Mouse (Mus musculus): ENCODE results near the gene Wnt1. TPM values are rescaled to one million over a fixed set of nuclear protein-coding genes. Genes with fewer than 3 reads are reported as not detected.

Wnt1 gene
- polyA plus RNA-seq, 1 experiment from 2014 or later, result not detected

DNA sequence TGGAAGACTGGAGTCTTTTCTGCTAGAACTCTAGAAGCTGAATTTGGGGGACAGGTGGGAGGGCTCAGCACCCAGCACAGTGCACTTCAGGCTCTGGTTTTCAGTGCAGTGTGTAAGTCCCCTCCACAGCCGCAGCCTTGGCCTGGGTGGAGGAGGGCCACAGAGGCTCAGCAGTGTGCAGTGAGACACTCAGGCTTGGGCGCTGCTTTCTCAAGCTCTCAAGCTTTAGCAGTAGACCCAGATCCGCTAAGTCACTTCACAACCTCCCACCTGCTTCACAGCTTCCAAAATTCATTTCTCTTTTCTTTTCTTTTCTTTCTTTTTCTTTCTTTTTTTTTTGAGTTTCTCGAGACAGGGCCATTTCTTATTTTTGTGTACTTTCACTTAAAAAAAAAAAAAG lies 31.3 kb downstream of the Wnt1 start:
- peaks cover 72% of the 10 kb centered on the region for H3K36me3 ChIP-seq (ENCODE audit: control insufficient read depth, insufficient read depth, low read length)
- H3K4me1 ChIP-seq (ENCODE audit: control insufficient read depth in 2 of 2, insufficient read depth in 2 of 2, low read length in 2 of 2), result peaks cover 5 to 11% of the 10 kb centered on the region in 2 experiments; a peak in 3 of 4 replicates
- H3K9me3 ChIP-seq (ENCODE audit: control insufficient read depth, low read length), result no peaks in the 10 kb centered on the region
- WGBS, result 66% methylated on average over 4 of the region's 4 CpGs
- ATAC-seq (ENCODE audit: insufficient number of reproducible peaks, insufficient read depth, low FRiP score, low read depth), result no peak
- H3K9ac ChIP-seq (ENCODE audit: low read length), result peak overlapping the region; percentile 51; the same call in 1 of the 2 replicates
- peak overlapping the region; percentile 7 to 48; a peak in 1 of 4 replicates for H3K27ac ChIP-seq (replicated peaks in 1 of 2; ENCODE audit: control insufficient read depth in 1 of 2, insufficient read depth in 1 of 2, low read depth in 2 of 2, low read length in 2 of 2)
- H3K4me3 ChIP-seq (ENCODE audit: control insufficient read depth in 1 of 2, insufficient read depth in 1 of 2, low read depth in 1 of 2, low read length in 2 of 2), result no peak overlapping the region
- no peaks in the 10 kb centered on the region for H3K27me3 ChIP-seq (ENCODE audit: control insufficient read depth, insufficient read depth, low read length)
- no peak overlapping the region for H3K4me2 ChIP-seq (ENCODE audit: low read length)

DNA sequence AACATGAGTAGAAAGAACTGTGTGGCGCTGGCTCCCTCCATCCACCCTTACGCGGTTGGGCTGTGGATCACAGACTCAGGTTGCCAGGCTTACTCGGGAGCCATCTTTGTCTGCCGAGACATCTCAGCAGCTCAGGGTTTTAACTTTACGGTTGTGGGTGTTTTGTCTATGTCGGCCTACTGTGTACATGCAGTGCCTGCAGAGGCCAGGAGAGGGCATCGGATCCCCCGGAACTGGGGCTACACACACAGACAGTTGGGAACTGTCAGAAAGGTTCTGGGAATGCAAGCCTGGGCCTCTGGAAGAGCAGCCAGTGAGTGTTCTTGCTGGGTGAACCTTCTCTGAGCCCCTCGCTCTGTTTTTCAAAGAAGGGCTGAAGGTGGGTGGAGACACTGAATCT lies 31.7 kb downstream of the Wnt1 start:
- Histone ChIP-seq H3K27ac (replicated peaks in 1 of 2; ENCODE audit: control insufficient read depth in 1 of 2, insufficient read depth in 1 of 2, low read depth in 2 of 2, low read length in 2 of 2) (no peak overlapping the region), H3K4me3 (ENCODE audit: control insufficient read depth in 1 of 2, insufficient read depth in 1 of 2, low read depth in 1 of 2, low read length in 2 of 2) (no peak overlapping the region), H3K9ac (ENCODE audit: low read length) (no peak overlapping the region), H3K9me3 (ENCODE audit: control insufficient read depth, low read length) (no peaks in the 10 kb centered on the region), H3K4me2 (ENCODE audit: low read length) (no peak overlapping the region), H3K27me3 (ENCODE audit: control insufficient read depth, insufficient read depth, low read length) (no peaks in the 10 kb centered on the region), H3K4me1 (ENCODE audit: control insufficient read depth in 2 of 2, insufficient read depth in 2 of 2, low read length in 2 of 2) (peaks cover 5 to 11% of the 10 kb centered on the region in 2 experiments; a peak in 3 of 4 replicates), H3K36me3 (ENCODE audit: control insufficient read depth, insufficient read depth, low read length) (peaks cover 68% of the 10 kb centered on the region)
- no peak for ATAC-seq (ENCODE audit: insufficient number of reproducible peaks, insufficient read depth, low FRiP score, low read depth)
- 45% methylated on average over 10 of the region's 10 CpGs for WGBS

DNA sequence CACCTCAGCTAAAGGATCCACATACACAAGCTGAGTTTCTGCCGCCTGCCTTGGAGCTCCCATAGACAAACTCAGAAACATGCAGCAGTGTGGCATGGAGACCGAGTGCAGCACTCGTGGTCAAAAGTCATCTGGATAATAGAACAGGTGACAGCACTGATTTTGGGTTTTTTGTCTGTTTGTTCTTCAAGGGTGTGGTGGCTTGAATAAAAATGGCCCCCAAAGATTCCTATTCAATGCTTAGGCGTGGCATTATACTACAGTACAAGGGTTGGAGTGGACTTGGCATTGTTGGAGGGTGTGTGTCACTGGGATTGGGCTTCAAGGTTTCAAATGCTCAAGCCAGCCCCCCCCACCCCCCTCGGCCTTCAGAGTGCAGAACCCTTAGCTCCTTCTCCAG lies 32.5 kb downstream of the Wnt1 start:
- H3K4me1 ChIP-seq (ENCODE audit: control insufficient read depth in 2 of 2, insufficient read depth in 2 of 2, low read length in 2 of 2), result peaks cover 5 to 16% of the 10 kb centered on the region in 2 experiments; a peak in 3 of 4 replicates
- ATAC-seq (ENCODE audit: insufficient number of reproducible peaks, insufficient read depth, low FRiP score, low read depth), result no peak
- WGBS, result 91% methylated on average over 5 of the region's 5 CpGs
- no peak overlapping the region for H3K27ac ChIP-seq (replicated peaks in 1 of 2; ENCODE audit: control insufficient read depth in 1 of 2, insufficient read depth in 1 of 2, low read depth in 2 of 2, low read length in 2 of 2)
- peaks cover 62% of the 10 kb centered on the region for H3K36me3 ChIP-seq (ENCODE audit: control insufficient read depth, insufficient read depth, low read length)
- no peaks in the 10 kb centered on the region for H3K27me3 ChIP-seq (ENCODE audit: control insufficient read depth, insufficient read depth, low read length)
- no peaks in the 10 kb centered on the region for H3K9me3 ChIP-seq (ENCODE audit: control insufficient read depth, low read length)
- H3K4me3 ChIP-seq (ENCODE audit: control insufficient read depth in 1 of 2, insufficient read depth in 1 of 2, low read depth in 1 of 2, low read length in 2 of 2), result no peak overlapping the region
- no peak overlapping the region for H3K4me2 ChIP-seq (ENCODE audit: low read length)
- no peak overlapping the region for H3K9ac ChIP-seq (ENCODE audit: low read length)

DNA sequence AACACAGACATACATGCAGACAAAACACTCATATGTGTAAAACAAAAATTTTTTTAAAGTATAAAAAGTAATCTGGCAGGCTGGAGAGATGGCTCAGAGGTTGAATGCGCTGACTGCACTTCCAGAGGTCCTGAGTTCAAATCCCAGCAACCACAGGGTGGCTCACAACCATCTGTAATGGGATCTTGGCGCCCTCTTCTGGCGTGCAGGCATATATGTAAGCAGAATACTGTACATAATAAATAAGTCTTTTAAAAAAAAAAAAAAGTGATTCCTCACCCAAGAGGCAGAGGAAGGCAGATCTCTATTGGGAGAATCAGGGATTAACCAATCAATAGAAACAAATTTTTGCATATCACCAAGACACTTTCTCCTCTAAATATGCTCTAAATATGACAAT lies 33.8 kb downstream of the Wnt1 start:
- Histone ChIP-seq H3K4me2 (ENCODE audit: low read length) (no peak overlapping the region), H3K9me3 (ENCODE audit: control insufficient read depth, low read length) (no peaks in the 10 kb centered on the region), H3K27me3 (ENCODE audit: control insufficient read depth, insufficient read depth, low read length) (no peaks in the 10 kb centered on the region), H3K9ac (ENCODE audit: low read length) (no peak overlapping the region), H3K4me1 (ENCODE audit: control insufficient read depth in 2 of 2, insufficient read depth in 2 of 2, low read length in 2 of 2) (peaks cover 9 to 25% of the 10 kb centered on the region in 2 experiments), H3K4me3 (ENCODE audit: control insufficient read depth in 1 of 2, insufficient read depth in 1 of 2, low read depth in 1 of 2, low read length in 2 of 2) (no peak overlapping the region), H3K27ac (replicated peaks in 1 of 2; ENCODE audit: control insufficient read depth in 1 of 2, insufficient read depth in 1 of 2, low read depth in 2 of 2, low read length in 2 of 2) (no peak overlapping the region), H3K36me3 (ENCODE audit: control insufficient read depth, insufficient read depth, low read length) (peaks cover 65% of the 10 kb centered on the region)
- no peak for ATAC-seq (ENCODE audit: insufficient number of reproducible peaks, insufficient read depth, low FRiP score, low read depth)
- 61% methylated on average over 3 of the region's 3 CpGs for WGBS

DNA sequence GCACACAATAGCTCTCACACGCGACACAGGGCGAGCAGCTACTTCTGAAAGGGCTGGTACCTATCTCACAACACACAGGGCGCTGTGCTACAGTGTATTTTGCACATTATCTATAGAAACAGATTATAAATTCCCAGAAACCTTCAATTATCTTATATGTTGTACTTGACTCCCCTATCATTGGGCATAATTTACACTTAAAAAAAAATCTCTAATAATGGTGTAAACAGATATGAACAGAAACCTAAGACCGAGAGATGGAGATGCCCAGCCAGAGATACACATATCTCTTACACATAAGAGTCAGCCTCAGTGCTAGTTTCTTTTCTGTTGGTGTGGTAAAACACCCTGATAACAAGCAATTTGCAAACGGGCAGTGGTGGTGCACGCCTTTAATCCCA lies 38.0 kb downstream of the Wnt1 start:
- peaks cover 10 to 21% of the 10 kb centered on the region in 2 experiments for H3K4me1 ChIP-seq (ENCODE audit: control insufficient read depth in 2 of 2, insufficient read depth in 2 of 2, low read length in 2 of 2)
- H3K4me3 ChIP-seq (ENCODE audit: control insufficient read depth in 1 of 2, insufficient read depth in 1 of 2, low read depth in 1 of 2, low read length in 2 of 2), result no peak overlapping the region
- 74% methylated on average over 7 of the region's 7 CpGs for WGBS
- no peak for ATAC-seq (ENCODE audit: insufficient number of reproducible peaks, insufficient read depth, low FRiP score, low read depth)
- H3K27ac ChIP-seq (replicated peaks in 1 of 2; ENCODE audit: control insufficient read depth in 1 of 2, insufficient read depth in 1 of 2, low read depth in 2 of 2, low read length in 2 of 2), result no peak overlapping the region; a peak in 1 of 4 replicates
- no peaks in the 10 kb centered on the region for H3K9me3 ChIP-seq (ENCODE audit: control insufficient read depth, low read length)
- no peak overlapping the region for H3K4me2 ChIP-seq (ENCODE audit: low read length)
- H3K36me3 ChIP-seq (ENCODE audit: control insufficient read depth, insufficient read depth, low read length), result peaks cover 37% of the 10 kb centered on the region
- H3K9ac ChIP-seq (ENCODE audit: low read length), result no peak overlapping the region
- H3K27me3 ChIP-seq (ENCODE audit: control insufficient read depth, insufficient read depth, low read length), result no peaks in the 10 kb centered on the region

DNA sequence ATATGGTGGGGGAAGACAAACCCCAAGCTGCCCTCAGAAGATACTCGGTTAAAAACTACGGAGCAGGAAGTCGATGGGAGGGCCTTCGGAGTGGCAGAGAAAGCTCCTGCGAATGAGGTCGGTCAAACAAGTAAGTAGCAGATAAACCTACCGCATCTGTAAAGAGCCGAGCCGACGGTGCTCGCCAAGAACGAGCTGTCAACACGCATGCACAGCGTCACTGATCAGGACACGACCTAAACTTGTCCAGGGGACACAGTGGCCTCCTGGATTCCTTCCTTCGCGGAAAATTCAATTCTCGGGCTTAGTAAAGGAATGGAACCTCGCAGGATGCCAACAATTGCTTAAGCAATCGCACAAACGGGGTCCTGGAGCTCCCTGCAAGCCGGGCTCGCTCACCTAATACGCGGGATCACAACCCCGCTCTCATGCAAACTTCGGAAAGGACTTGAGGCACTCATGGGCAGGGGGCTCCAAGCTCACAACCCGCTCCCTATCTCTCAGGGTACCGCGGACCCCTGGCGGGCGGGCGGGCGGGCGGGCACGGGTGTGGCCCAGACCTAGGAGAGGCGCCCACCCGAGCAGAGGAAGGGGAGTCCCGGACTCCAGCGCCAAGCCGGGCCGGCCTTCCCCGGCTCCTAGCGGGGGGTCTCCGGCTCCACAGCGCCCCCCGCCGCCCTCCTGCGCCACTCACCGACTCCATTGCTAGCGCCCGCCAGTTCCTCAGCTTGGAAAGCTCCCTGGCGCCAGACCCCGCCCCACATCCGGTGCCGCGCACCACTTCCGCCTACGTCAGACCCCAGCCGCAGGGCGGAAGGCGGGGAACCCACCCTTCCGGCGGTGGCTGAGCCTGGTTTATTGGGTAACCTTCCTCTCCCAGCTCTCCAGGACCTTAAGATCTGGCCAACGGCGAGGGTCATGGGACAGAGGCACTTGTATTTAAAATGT lies 41.4 kb downstream of the Wnt1 start, which contains the start of gene Prkag1:
Gene Prkag1, minus strand, starts transcription at position 786 of the 948 bp plus-strand sequence.
- H3K9me3 ChIP-seq (ENCODE audit: control insufficient read depth, low read length), result no peaks in the 10 kb centered on the region
- peak within 1 kb of the TSS; percentile 97 to 99 for H3K27ac ChIP-seq (replicated peaks in 1 of 2; ENCODE audit: control insufficient read depth in 1 of 2, insufficient read depth in 1 of 2, low read depth in 2 of 2, low read length in 2 of 2)
- WGBS, result under 1% methylated on average over 65 of the region's 66 CpGs
- H3K36me3 ChIP-seq (ENCODE audit: control insufficient read depth, insufficient read depth, low read length), result peaks cover 41% of the 10 kb centered on the region
- H3K4me3 ChIP-seq (ENCODE audit: control insufficient read depth in 1 of 2, insufficient read depth in 1 of 2, low read depth in 1 of 2, low read length in 2 of 2), result peak within 1 kb of the TSS; percentile 74 to 83
- H3K4me2 ChIP-seq (ENCODE audit: low read length), result peak within 1 kb of the TSS; percentile 69
- ATAC-seq (ENCODE audit: insufficient number of reproducible peaks, insufficient read depth, low FRiP score, low read depth), result peak; percentile 91
- no peaks in the 10 kb centered on the region for H3K27me3 ChIP-seq (ENCODE audit: control insufficient read depth, insufficient read depth, low read length)
- peak within 1 kb of the TSS; percentile 97 for H3K9ac ChIP-seq (ENCODE audit: low read length)
- H3K4me1 ChIP-seq (ENCODE audit: control insufficient read depth in 2 of 2, insufficient read depth in 2 of 2, low read length in 2 of 2), result peaks cover 14 to 30% of the 10 kb centered on the region in 2 experiments

DNA sequence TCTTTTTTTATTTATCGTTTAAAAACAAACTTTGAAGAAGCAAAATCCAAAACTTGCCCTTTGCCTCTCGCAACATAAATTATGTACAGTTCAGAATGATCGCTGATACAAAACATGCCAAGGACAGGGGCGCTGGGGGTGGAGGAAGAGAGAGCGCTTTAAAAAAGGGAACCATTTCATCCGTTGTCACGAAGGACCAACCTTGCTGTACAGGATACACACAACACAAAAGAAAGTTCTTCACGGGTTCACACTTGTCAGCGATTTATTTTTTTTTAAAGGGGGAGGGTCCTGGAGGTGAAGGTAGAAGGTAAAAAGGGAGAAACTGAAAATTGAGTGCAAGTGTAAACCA lies 42.0 kb downstream of the Wnt1 start:
- 14% methylated on average over 9 of the region's 9 CpGs for WGBS
- Histone ChIP-seq H3K9me3 (ENCODE audit: control insufficient read depth, low read length) (no peaks in the 10 kb centered on the region), H3K4me1 (ENCODE audit: control insufficient read depth in 2 of 2, insufficient read depth in 2 of 2, low read length in 2 of 2) (peaks cover 14 to 30% of the 10 kb centered on the region in 2 experiments), H3K4me2 (ENCODE audit: low read length) (peak overlapping the region; percentile 69), H3K9ac (ENCODE audit: low read length) (peak overlapping the region; percentile 97), H3K4me3 (ENCODE audit: control insufficient read depth in 1 of 2, insufficient read depth in 1 of 2, low read depth in 1 of 2, low read length in 2 of 2) (peak overlapping the region; percentile 32 to 83), H3K27ac (replicated peaks in 1 of 2; ENCODE audit: control insufficient read depth in 1 of 2, insufficient read depth in 1 of 2, low read depth in 2 of 2, low read length in 2 of 2) (peak overlapping the region; percentile 93 to 99), H3K36me3 (ENCODE audit: control insufficient read depth, insufficient read depth, low read length) (peaks cover 48% of the 10 kb centered on the region), H3K27me3 (ENCODE audit: control insufficient read depth, insufficient read depth, low read length) (no peaks in the 10 kb centered on the region)
- no peak for ATAC-seq (ENCODE audit: insufficient number of reproducible peaks, insufficient read depth, low FRiP score, low read depth)
